Mouse (Mus musculus) CD4-positive, CD25-positive, alpha-beta regulatory T cell (primary cell): Measurements from ENCODE around the gene Trappc13. TPM values are rescaled to one million over a fixed set of nuclear protein-coding genes. Genes with fewer than 3 reads are reported as not detected.

Source experiments
- polyA plus RNA-seq: library from polyadenylated mRNA; unstranded; fragments of 100-300 nt; shearing (Covaris generic); gene quantifications from one replicate; pipeline ENCODE4 v1.2.1, GENCODE M21; 2017

Gene Trappc13
- polyA plus RNA-seq = 43.6 TPM

DNA sequence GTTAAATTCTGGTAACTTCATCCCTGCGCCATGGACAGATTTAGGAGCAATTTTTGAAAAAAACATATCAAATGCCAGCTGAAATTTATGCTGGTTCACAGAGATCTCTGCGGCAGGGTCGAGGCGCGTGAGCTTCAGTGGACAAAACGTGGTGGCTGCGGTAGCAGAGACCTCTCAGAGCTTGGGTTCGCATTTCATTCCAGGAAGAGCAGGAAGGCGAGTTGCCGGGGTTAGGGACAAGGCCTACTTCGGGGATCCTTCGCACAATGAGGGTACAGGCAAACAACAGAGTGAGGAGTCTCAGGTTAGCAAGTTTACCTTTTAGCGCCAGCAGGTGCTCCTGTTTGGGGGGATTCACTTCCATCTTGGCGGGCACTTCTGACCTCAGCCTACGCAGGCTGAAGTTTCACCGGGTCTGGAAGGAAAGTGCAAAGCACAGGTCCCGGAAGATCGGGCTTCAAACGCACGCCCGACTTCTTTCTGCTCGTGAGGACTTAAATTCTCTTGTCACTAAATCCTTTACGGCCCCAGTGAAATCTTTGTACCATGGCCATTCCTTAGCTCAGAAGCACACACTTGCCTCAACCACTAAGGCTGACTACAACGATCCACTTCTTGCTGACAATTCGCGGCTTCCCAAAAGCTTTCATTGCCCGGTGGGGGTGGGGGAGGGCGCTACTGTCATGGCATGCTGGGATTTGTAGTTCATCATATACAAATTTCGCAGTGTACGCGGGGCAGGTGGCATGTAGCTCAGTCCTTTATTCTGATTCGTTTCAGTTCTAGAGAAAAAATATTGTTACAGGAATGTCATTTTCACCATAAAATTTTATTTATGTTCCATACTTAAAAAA is at the start of gene Trappc13:
Trappc13 (minus strand) TSS at position 674 of the 854 bp plus-strand sequence.

DNA sequence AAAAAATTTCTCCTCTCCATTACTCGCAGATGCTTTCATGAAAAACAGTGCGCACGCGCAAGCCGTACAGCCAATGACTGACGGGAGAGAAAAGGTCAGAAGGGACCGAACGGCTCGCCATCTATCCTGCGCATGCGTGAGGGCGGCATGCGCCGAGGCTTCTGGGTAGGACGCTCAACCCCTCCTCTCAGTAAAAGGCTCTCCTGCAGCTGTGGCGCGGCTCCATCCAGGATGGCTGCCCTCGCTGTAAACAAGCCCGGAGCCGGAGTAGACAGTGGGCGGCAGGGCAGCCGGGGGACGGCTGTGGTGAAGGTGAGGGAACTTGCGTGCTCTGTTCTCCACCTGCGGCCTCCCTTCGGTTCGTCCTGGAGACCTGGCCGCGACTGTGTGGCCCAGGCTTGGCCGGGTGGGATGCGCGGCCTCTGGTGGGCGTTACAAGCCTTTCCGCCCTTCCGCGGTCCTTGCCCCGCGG is 417 bp upstream of the Trappc13 start, which contains the start of gene Trim23:
Trim23 (plus strand) TSS at position 148 of the 472 bp plus-strand sequence.

DNA sequence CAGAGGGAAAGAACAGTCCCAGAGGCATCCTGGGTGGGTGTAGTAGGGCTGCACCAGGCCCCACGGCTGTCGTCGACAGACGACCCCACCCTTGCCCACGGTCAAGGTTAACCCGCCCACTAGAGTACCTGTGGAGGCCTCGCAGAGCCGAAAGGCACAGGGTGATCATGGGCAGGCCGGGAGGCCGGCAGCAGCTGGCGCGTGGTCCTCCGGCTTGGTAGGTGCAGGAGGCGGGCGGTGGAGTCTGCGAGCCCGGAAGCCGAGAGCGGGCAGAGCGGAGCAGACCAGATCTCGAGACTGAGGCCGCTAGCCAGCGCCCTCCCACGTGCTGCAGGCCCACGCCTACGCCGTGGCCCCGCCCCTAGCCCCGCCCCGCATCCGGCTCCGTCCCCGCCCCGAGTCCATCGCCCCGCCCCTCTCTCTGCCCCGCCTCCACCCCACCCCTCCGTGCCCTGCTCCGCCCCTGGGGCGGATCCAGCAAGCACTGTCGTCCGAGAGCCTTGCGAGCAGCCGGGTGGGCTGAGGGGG is 68.9 kb downstream of the Trappc13 start, which contains the start of the genes Nln and Sgtb:
Nln (minus strand) TSS at position 327 of the 528 bp plus-strand sequence.
Sgtb (plus strand) TSS at position 454 of the 528 bp plus-strand sequence.

Other genes starting within 250 kb of the Trappc13 start
- gene Nln, start 68.9 kb downstream of the Trappc13 start, polyA plus RNA-seq = 9.5 TPM
- 0.10 TPM for gene Sgtb, start 68.7 kb downstream of the Trappc13 start, polyA plus RNA-seq
- gene Trim23, start 328 bp upstream of the Trappc13 start, polyA plus RNA-seq = 18.1 TPM
- gene Cenpk, start 50.1 kb upstream of the Trappc13 start, polyA plus RNA-seq = 2.6 TPM
- gene Ppwd1, start 50.4 kb upstream of the Trappc13 start, polyA plus RNA-seq = 8.9 TPM
- gene Adamts6, start 109.4 kb upstream of the Trappc13 start, polyA plus RNA-seq = 27.4 TPM